Mouse (Mus musculus) G1E (cell line): ENCODE measurements around the gene Ccr4.

Experiments
- CTCF ChIP-seq: IDR thresholded peaks from 2 replicates; pipeline ENCODE4 v1.5.1; 2012; ENCODE audit warnings: low read depth, low read length, inconsistent platforms, mixed read lengths
- GATA1 ChIP-seq: IDR thresholded peaks from 2 replicates; pipeline ENCODE4 v1.6.1; 2012; ENCODE audit warnings: borderline replicate concordance, low read length, inconsistent platforms, mixed read lengths
- GATA2 ChIP-seq: IDR thresholded peaks from 2 replicates; pipeline ENCODE4 v1.6.1; 2012; ENCODE audit warnings: low read depth, low read length, inconsistent platforms, borderline replicate concordance
- POLR2AphosphoS5 ChIP-seq: IDR thresholded peaks from 2 replicates; pipeline ENCODE4 v1.6.1; 2012; ENCODE audit warnings: low read depth, low read length, inconsistent platforms; ENCODE audit not compliant: insufficient replicate concordance
- TAL1 ChIP-seq: conservative IDR thresholded peaks from 2 replicates; pipeline ENCODE4 v1.6.1; 2012; ENCODE audit warnings: low read depth, low read length, inconsistent platforms, mixed read lengths

DNA sequence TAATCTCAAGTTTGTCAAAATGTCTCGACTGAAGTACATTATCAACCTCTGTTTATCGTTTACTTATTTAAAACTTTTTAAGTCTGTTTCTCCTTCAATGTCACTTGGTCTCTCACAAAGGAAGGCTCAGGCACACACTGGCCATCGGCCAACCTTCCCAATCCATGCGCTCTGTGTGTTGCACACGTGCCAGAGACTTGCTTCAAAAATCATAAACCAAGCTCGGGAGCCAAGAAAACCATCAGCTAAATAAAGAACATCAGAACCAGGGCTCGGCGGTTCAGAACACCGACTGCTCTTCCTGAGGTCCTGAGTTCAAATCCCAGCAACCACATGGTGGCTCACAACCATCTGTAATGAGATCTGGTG lies 23.9 kb upstream of the Ccr4 start:
- TF ChIP-seq CTCF (no peak), TAL1 (no peak), GATA1 (no peak), GATA2 (no peak), POLR2AphosphoS5 (no peak)
